Mouse (Mus musculus): ENCODE measurements at regions not wholly inside any gene's neighbourhood (a gene's known extent, or its start where the extent isn't known, plus 50 kb on each side); places are given as distances from the start of the nearest gene placed in this dataset.
A peak's percentile ranks its signal among the peaks of the same experiment; 100 is the strongest.

- DNase-seq (ENCODE audit: low spot score) = no peak
Measured at GRCm38 (mm10) chr5:43138931-43139486, 94.0 kb upstream of the Cpeb2 start.

DNA sequence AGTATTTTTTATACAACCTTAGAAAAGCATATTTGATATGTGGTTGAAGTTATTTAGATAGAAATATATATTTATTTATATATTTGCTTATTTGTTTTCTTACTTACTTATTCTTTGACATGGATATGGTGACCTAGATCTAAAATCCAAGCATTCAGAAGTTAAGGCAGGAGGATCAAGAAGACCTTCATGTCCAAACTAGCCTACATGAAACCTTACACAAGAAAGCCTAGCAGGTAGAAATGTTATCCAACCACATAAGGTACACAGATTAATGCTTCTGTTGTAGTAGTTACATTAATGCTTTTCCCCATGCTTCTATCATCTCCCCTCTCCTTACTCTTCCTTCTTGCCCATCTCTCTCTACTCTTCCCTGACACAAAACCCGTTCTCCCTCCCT is 93.2 kb upstream of the Cpeb2 start:
- no peak for DNase-seq (ENCODE audit: low spot score)

DNA sequence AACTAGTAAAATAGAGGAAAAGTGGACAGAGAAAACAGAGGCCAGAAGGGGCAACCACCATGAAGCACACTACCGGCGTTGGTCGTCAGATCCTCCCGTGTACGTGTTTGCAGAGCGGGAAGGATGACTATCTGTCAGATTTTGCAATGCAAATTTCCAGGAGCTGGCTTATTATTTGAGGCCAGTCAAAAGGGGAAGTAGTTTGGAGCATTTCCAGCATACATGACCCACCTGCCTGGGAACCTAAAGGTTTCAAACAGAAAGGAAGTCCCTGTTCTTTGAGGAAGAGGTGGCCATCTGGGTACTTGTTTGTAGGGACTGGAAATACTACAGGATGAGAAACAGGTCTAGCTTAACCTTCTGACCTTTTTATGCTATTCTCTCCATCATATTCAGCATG is 87.0 kb upstream of the Cpeb2 start:
- DNase-seq (ENCODE audit: low spot score) = no peak

DNA sequence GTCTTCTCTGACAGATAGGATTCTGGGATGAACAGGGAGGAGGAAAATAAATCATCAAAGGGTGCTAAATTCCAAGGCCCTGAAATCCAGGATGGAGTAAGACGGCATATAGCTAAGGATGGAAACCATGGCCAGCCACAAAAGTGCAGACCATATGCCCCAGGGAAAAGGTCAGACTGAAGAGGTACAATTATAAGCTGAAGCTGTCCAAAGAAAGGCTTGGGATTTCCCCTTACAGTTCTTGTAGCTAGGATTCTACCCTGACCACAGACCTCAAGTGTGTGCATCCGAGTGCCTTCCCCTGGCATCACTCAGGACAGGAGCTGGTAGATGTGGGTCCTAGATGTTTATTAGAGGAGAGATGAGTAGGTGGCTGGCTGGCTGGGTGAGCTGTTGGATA is 86.0 kb upstream of the Cpeb2 start:
- DNase-seq (ENCODE audit: low spot score) = no peak

DNA sequence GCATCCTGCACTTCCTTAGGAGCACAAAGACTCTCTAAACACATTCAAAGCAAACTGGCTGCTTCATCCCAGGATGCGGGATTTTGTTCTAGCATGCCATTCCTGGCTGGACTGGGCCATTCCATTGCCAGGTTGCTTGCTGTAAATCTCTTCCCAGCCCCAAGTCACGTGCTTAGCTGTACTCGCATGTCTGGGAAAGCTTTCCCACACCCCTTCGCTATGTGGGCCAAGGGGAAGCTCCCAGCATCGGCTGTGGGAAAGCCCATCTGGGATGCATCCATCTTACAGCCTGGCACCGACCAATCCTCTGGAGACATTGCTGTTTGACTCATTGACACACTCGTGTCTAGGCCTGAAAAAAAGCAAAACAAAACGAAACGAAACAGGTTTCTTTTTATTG is 84.5 kb upstream of the Cpeb2 start:
- peak; percentile 60 for DNase-seq (ENCODE audit: low spot score)

DNA sequence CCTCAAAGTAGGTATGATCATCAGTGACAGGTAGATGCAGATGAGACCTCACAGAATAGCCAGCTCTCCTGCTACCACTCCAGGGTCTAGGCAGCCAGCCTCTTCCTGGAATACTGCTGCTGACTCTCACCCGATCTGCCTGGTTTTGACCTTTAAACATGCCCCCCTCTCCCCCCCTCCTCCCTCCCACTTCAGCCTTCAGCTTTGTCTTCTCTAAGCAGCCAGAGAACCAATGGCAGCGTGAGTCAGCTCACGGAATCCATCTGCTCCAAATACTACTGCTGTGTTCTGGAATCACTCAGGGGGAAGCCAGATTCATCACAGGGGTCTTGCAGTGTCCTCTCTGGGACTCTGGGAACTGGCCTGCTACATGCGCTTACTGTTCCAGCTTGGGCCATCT is 83.4 kb upstream of the Cpeb2 start:
- no peak for DNase-seq (ENCODE audit: low spot score)

DNA sequence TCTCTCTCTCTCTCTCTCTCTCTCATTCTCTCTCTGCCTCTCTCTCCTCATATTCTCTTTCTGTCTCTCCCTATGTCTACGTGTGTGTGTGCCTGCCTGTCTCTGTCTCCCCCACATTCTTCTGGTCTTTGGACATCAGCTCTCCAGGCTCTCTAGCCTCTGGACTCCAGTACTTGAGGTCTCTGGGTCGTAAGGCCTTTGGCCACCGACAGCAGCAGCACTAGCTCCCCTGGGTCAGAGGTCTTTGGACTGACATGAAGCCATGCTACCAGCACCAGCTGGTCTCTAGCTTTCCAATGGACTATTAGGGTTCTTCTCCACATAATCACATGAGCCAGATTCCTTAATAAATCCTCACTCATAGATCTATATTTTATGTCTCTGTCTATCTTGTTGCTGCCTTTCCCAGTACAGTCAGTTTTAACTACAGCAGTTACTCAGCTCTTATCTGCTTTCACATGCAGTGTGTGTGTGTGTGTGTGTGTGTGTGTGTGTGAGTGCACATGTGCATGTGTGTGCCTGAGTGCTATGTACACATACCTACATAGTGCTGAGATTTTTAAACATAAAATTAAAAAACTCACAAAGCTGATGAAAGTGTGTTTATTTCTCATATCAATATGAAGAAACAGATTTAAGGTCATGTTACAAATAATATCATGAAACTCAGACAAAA is 81.7 kb upstream of the Cpeb2 start:
- DNase-seq (ENCODE audit: low spot score) = no peak

DNA sequence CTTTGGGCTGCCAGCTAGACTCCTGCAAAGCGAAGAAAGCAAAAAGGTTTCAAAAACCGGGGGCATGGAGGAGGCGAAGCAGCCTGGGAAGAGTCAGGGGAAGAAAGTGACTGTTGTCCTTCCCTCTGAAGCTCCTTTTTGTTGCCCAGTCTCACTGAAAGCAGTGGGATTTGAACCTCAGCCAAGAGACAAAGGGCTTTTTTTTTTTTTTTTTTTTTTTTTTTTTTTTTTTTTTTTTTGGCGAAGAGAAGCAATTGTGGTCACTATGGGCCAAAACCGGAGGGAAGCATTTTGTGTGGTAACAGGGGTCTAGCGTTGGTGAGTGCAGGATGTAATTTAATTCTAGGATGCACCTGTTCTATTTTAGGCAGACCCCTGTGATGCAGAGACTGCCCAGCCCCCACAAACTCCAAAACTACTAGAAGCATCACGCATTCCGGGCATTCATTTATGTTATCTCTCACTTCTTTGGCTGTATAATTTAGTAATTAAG is 80.8 kb upstream of the Cpeb2 start:
- DNase-seq (ENCODE audit: low spot score) = no peak

DNA sequence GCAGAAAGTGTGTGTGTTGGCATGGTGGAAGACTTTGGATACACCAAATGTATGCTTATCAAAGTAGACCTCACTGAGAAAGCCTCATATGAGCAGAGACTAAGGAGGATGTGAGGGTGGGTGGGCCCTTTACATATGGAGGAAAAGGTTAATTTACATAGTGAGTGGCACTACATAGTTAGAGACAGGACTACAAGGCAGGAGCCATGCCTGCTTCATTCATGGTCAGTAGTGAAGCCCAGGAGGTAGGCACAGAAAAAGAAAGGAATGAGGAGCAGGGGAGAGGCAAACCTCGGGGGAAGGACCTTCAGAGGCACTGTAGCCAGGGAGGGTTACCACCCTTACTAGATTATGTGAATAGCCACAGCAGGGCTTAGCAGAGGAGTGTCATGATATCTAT is 80.1 kb upstream of the Cpeb2 start:
- no peak for DNase-seq (ENCODE audit: low spot score)

DNA sequence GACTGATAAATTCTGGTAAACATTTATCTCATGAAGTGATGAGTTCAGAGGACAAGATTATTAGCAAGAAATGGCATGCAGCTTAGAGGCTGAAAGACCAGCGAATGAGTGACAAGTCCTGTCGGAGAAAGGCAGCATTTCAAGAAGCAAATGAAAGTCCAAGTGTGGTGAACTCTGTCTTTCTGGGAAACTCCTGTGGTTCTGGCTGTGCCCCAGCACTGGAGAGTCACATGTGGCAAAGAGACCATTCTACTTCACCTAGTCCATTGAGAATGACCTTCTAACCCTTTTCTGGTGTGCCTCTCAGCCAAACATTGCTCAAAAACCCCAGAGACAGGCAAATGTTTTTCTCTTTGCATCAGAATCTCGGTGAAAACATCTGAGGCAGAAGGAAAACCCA is 76.2 kb upstream of the Cpeb2 start:
- no peak for DNase-seq (ENCODE audit: low spot score)

GRCm38 (mm10) chr5:43160140-43160539 is 72.8 kb upstream of the Cpeb2 start:
- no peak for DNase-seq (ENCODE audit: low spot score)

GRCm38 (mm10) chr5:43181475-43181874 is 51.5 kb upstream of the Cpeb2 start:
- no peak for DNase-seq (ENCODE audit: low spot score)
